Mouse (Mus musculus): ENCODE results near the gene Grik1. TPM values are rescaled to one million over a fixed set of nuclear protein-coding genes. Genes with fewer than 3 reads are reported as not detected.

Grik1 gene
- polyA plus RNA-seq (2015; fragmentation: Nextera tagmentation; extraction: Ambion mirVana): 12.1 and 13.5 TPM in 2 replicates

DNA sequence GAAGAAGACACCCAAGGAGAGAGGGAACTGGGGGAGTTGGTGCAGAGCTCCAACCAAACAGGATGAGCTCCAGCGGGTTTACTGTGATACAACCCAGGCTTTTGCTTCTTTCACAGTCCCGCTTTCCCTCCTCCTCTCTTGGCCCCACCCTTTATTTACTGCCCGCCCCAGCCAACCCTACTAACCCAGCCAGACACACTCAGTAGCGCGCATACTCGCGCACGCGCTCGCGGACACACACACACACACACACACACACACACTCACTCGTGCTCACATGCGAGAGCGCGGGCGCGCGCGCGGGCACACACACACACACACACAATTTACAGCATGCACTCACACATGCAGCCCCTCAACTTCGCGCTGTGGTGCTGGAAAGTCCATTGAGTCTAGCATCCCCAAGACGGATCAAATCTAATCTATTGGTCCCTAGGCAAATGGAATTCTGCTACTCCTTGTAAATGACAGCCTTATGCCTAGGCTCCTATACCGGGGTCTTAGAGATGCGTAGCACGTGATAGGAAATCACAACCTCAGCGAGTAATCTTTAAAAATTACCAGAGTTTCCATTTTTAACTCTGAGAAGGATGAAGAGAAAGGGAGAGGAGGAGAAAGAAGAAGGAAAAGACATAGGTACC, at the start of gene Grik1:
Gene Grik1 (minus strand): TSS at position 134 of the 641 bp plus-strand sequence.
- peak; percentile 88 for ATAC-seq (replicated peaks)
- Histone ChIP-seq H3K27me3 (peaks cover 5% of the 10 kb centered on the region; the same call in 1 of the 2 replicates), H3K36me3 (no peaks in the 10 kb centered on the region), H3K4me1 (peaks cover 19% of the 10 kb centered on the region), H3K4me2 (replicated peaks) (peak within 1 kb of the TSS; percentile 93), H3K4me3 (peak within 1 kb of the TSS; percentile 52), H3K9me3 (no peaks in the 10 kb centered on the region), H3K9ac (replicated peaks) (peak within 1 kb of the TSS; percentile 52), H3K27ac (replicated peaks) (peak within 1 kb of the TSS; percentile 1; the same call in 1 of the 2 replicates)
- under 1% methylated on average over 27 of the region's 27 CpGs for WGBS

DNA sequence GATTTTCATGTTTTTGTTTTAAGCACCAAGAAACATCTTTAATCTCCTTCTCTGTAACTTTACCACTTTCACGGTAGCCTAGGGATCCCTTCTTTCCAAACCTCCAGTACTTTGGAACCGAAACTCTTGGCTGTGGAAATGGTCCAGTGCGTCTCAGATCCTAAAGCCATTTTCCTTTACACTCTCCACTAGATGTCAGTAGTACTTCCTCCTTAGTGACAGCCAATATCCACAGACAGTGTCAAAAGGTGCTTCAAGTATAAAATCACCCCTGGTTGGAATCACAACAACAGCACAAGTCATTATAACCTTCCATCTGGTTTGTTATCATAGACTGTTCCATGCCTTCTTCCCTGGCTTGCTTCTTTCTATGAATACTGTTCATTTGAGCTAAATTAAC, 4.1 kb upstream of the Grik1 start:
- H3K27ac ChIP-seq (replicated peaks): no peak overlapping the region
- H3K4me3 ChIP-seq: no peak overlapping the region
- no peaks in the 10 kb centered on the region for H3K36me3 ChIP-seq
- H3K9me3 ChIP-seq: no peaks in the 10 kb centered on the region
- 54% methylated on average over 3 of the region's 3 CpGs for WGBS
- H3K4me2 ChIP-seq (replicated peaks): no peak overlapping the region
- no peak overlapping the region for H3K9ac ChIP-seq (replicated peaks)
- ATAC-seq (replicated peaks): no peak
- peaks cover 10% of the 10 kb centered on the region for H3K4me1 ChIP-seq
- no peaks in the 10 kb centered on the region for H3K27me3 ChIP-seq

DNA sequence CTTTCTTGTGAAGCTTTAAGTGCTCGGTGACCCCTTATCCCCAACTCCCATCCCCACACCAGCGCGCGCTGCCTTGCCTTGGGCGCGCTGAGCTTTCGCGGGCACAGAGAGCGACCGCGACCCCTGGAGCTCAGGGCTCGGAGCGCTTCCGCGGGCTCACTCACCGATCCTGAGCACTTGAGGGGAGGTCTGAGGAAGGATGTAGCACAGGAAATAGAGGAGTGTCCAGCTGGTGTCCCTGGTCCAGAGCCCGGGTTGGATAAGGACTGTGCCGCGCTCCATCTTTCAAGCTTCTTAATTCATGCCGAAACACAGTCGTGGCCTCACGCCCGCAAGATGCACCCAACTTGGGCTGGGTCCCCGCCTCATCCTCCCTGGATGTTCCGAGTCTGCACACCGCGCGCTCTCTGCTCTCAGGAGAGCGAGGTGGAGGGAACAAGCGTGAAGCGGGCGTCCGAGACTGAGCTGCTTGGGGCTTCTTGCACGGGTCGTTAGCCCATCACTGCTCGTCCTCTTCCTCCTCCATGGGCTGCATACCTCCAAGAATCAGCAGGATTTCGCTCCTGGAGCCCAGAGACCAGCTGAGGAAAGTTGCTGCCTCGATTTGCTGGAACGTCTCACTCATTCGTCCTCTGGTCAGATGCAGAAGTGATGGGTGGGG, 514 bp downstream of the Grik1 start:
- H3K4me3 ChIP-seq: peak overlapping the region; percentile 52
- peak overlapping the region; percentile 52 for H3K9ac ChIP-seq (replicated peaks)
- under 1% methylated on average over 40 of the region's 40 CpGs for whole genome bisulfite sequencing
- H3K4me1 ChIP-seq: peaks cover 19% of the 10 kb centered on the region
- ATAC-seq (replicated peaks): peak; percentile 80
- no peaks in the 10 kb centered on the region for H3K36me3 ChIP-seq
- H3K27me3 ChIP-seq: peaks cover 5% of the 10 kb centered on the region; the same call in 1 of the 2 replicates
- 0 out of 2 replicates have a peak overlapping the region, but pooled peaks have one; percentile 1 for H3K27ac ChIP-seq (replicated peaks)
- no peaks in the 10 kb centered on the region for H3K9me3 ChIP-seq
- H3K4me2 ChIP-seq (replicated peaks): peak overlapping the region; percentile 93

DNA sequence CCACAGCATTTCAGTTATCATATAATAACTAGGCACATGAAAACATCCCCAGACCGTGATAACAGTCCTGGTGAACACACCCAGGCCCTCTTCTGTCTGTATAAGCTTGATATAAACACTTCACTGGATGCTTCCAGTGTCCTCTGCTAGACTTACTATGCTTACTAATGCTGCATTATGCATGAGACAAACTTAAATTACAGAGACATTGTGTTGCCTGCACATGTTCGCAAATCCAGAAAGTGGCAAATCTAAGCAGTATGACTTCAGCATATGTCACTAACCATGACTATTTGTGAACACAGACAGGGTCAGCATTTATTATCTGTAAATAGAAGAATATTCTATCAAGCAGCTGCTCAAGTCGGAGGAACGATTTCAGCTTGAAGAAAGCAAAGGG, 31.7 kb downstream of the Grik1 start:
- Histone ChIP-seq H3K9me3 (no peaks in the 10 kb centered on the region), H3K4me2 (replicated peaks) (no peak overlapping the region), H3K9ac (replicated peaks) (no peak overlapping the region), H3K4me1 (peaks cover 12% of the 10 kb centered on the region), H3K27ac (replicated peaks) (no peak overlapping the region), H3K4me3 (no peak overlapping the region), H3K27me3 (no peaks in the 10 kb centered on the region), H3K36me3 (no peaks in the 10 kb centered on the region)
- peak; percentile 71; the same call in 1 of the 2 replicates for ATAC-seq (replicated peaks)
- 38% methylated on average over 4 of the region's 4 CpGs for WGBS

DNA sequence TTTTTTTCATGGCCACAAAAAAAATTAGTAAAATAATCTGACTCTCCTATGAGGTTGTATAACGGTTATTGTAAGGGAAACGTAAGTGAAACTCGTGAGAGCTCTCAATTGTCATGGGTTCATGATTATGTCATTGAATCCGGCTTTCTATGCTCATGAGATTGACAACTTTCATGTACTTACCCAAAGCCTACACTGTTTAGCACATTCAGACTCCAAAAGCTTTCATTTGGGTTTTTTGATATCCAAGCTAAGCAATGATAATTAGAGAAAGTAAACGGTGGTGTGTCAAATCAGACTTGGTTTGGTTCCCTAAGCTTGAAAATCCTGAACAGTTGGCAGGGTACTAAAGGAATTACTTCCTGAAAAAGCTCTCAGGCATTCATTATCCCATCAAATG, 33.0 kb downstream of the Grik1 start:
- H3K4me2 ChIP-seq (replicated peaks): no peak overlapping the region
- H3K9me3 ChIP-seq: no peaks in the 10 kb centered on the region
- no peaks in the 10 kb centered on the region for H3K27me3 ChIP-seq
- WGBS: 11% methylated on average over 5 of the region's 5 CpGs
- no peak overlapping the region for H3K9ac ChIP-seq (replicated peaks)
- peak; percentile 53 for ATAC-seq (replicated peaks)
- H3K36me3 ChIP-seq: no peaks in the 10 kb centered on the region
- H3K27ac ChIP-seq (replicated peaks): no peak overlapping the region
- no peak overlapping the region for H3K4me3 ChIP-seq
- peaks cover 12% of the 10 kb centered on the region for H3K4me1 ChIP-seq

DNA sequence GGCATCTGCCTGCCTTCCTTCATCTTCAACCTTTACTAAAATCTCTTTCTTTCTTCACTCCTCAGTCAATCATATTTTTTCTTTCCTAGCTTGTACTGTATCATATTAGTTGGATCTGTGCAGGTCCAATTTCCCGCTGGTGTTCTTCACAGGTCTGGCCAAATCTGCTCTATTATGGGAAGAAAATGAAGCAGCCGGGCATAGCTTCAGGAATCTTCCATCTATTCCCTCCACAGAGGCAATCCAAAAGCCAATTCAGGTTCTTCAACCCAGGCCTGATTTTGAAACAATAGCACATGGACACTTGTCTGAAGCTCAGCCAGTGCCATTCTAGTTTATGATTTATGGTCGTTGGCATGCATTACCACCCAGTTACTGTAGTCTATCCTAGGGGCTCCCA, 34.0 kb downstream of the Grik1 start:
- no peaks in the 10 kb centered on the region for H3K27me3 ChIP-seq
- no peak for ATAC-seq (replicated peaks)
- WGBS: 50% methylated on average over 3 of the region's 3 CpGs

DNA sequence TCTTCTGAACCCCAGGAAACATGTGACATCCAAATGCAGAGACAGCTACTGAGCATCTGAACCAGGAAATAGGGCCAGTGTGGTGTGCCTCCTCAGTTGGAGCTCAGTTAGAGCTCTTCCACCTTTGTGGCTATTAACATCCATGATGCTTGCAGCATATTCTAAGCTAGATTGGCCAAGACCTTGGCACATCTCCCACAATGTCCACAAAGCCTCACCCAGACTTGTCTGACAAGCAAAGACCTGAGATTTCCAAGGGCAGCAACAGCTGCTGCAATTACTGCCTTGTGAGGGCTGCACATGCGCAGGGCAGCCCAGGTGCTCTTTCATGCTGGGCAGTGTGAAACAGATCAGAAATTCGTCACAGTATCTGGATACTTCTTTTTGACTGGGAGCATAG, 37.4 kb downstream of the Grik1 start:
- no peak for ATAC-seq (replicated peaks)
- no peak overlapping the region for H3K9ac ChIP-seq (replicated peaks)
- H3K4me1 ChIP-seq: peaks cover 3% of the 10 kb centered on the region
- H3K4me2 ChIP-seq (replicated peaks): no peak overlapping the region
- no peak overlapping the region for H3K4me3 ChIP-seq
- 66% methylated on average over 2 of the region's 2 CpGs for WGBS
- H3K27ac ChIP-seq (replicated peaks): no peak overlapping the region
- no peaks in the 10 kb centered on the region for H3K36me3 ChIP-seq
- H3K27me3 ChIP-seq: no peaks in the 10 kb centered on the region
- no peaks in the 10 kb centered on the region for H3K9me3 ChIP-seq

More for the DNA sequence above, 34.0 kb downstream of the Grik1 start:
- H3K4me2 ChIP-seq (replicated peaks): no peak overlapping the region
- H3K9me3 ChIP-seq: no peaks in the 10 kb centered on the region
- H3K27ac ChIP-seq (replicated peaks): no peak overlapping the region
- H3K36me3 ChIP-seq: no peaks in the 10 kb centered on the region
- H3K4me3 ChIP-seq: no peak overlapping the region
- H3K9ac ChIP-seq (replicated peaks): no peak overlapping the region
- H3K4me1 ChIP-seq: peaks cover 12% of the 10 kb centered on the region

DNA sequence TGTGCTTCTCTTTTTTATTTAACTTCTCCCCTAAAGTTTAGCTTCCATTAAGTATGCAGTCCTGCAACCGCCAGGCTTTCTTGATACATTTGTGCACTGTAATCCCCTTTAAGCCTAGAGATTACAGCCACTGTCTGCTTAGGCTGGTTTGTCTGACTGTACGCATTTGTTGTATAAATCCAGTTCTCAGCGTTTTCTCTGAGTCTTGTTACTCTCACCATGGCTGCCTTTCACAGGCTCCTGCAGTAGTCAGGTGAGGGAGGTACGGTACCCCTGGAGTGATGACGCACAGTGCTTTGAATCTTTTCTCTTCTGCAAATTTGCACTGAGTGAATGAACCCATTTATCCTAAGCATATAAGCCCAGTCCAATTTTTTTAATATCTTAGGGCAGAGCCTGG, 39.0 kb downstream of the Grik1 start:
- H3K27ac ChIP-seq (replicated peaks): no peak overlapping the region
- WGBS: 75% methylated on average over 5 of the region's 5 CpGs
- no peak overlapping the region for H3K9ac ChIP-seq (replicated peaks)
- no peaks in the 10 kb centered on the region for H3K36me3 ChIP-seq
- ATAC-seq (replicated peaks): no peak
- H3K27me3 ChIP-seq: no peaks in the 10 kb centered on the region
- no peak overlapping the region for H3K4me2 ChIP-seq (replicated peaks)
- H3K4me1 ChIP-seq: no peaks in the 10 kb centered on the region
- H3K4me3 ChIP-seq: no peak overlapping the region
- no peaks in the 10 kb centered on the region for H3K9me3 ChIP-seq

DNA sequence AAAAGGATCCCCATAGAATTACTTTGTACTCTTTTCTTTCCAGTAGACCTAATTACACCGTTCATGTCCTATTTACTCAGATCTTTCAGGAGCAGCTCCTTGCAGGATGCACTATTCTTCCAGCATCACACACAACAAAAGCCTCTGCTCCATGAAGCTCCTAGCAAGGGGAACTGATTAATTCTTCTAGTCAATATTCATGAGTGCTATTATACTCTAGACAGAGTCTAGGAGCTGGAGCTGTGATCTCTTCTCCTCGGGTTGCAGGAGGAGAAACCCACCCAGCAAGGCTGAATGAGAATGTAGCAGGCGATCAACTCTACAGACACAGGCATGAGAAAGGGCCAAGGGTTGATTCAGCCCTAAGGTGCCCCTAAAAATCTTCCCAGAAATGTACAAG, 40.2 kb downstream of the Grik1 start:
- ATAC-seq (replicated peaks): no peak; the same call in 1 of the 2 replicates
- Histone ChIP-seq H3K27ac (replicated peaks) (no peak overlapping the region), H3K9me3 (no peaks in the 10 kb centered on the region), H3K4me2 (replicated peaks) (no peak overlapping the region), H3K4me1 (no peaks in the 10 kb centered on the region), H3K4me3 (no peak overlapping the region), H3K9ac (replicated peaks) (no peak overlapping the region), H3K36me3 (no peaks in the 10 kb centered on the region), H3K27me3 (no peaks in the 10 kb centered on the region)
- 15% methylated on average over 3 of the region's 3 CpGs for WGBS

DNA sequence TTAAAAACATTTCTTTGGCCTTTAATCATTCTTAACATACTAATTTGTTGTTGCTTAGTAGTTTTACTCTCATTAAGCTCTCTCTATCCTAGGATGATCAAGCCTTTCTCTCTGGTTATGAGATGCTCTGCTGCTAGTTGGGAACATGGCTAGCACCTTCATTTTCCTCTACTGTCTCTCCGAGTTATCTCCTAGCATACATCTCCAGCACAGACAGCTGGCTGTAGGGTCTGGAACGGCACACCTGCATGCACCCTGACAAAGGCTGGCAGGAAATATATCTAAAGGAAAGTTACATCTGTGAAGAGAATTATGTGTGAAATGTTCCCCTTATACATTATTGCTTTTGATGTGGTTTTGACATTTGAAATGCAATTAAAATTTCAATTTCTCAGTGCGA, 42.5 kb downstream of the Grik1 start:
- Histone ChIP-seq H3K4me1 (no peaks in the 10 kb centered on the region), H3K4me3 (no peak overlapping the region), H3K27ac (replicated peaks) (no peak overlapping the region), H3K9ac (replicated peaks) (no peak overlapping the region), H3K4me2 (replicated peaks) (no peak overlapping the region), H3K36me3 (no peaks in the 10 kb centered on the region), H3K9me3 (no peaks in the 10 kb centered on the region), H3K27me3 (no peaks in the 10 kb centered on the region)
- 92% methylated on average over 3 of the region's 3 CpGs for WGBS
- ATAC-seq (replicated peaks): no peak

DNA sequence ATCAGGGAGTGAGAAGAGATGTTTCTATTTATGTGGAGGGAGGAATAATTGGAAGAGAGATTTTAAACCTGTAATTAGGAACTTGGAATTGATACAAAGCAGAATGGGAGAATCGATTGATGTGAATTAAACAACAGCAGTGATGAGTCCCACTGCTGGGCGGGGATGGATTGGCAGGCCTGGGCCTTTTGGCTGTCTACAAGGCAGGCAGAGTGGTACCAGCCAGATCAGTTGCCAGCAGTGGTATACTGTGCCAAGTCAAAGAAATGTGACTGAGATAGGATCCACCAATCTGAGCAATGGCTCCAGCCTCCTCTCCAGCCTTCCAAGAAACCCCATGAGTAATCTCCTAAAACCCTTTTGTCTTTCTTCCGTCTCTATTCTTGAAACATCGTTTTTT, 45.4 kb downstream of the Grik1 start:
- no peak overlapping the region for H3K4me3 ChIP-seq
- WGBS: 66% methylated on average over 4 of the region's 4 CpGs
- H3K9ac ChIP-seq (replicated peaks): no peak overlapping the region
- H3K4me1 ChIP-seq: no peaks in the 10 kb centered on the region
- no peaks in the 10 kb centered on the region for H3K27me3 ChIP-seq
- H3K36me3 ChIP-seq: no peaks in the 10 kb centered on the region
- peak; percentile 93 for ATAC-seq (replicated peaks)
- no peak overlapping the region for H3K27ac ChIP-seq (replicated peaks)
- no peaks in the 10 kb centered on the region for H3K9me3 ChIP-seq
- H3K4me2 ChIP-seq (replicated peaks): no peak overlapping the region

DNA sequence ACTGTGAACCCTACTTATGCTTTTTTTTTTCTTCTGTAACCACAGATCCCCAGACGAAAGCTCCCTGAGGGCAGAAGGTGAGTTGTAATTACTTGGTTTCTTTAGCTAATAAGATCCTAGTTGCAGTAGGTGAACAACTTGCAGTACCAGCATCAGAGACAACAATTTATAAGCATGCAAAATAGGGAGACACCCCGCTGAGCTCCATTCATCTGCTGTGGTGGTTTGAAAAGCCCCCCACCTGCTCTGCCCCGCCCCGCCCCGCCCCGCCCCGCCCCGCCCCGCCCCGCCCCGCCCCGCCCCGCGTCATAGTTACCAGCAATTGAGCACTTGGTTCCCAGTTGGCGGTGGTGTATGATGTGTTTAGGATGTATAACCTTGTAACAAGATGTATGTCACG, 64.4 kb downstream of the Grik1 start:
- H3K4me3 ChIP-seq: no peak overlapping the region
- no peaks in the 10 kb centered on the region for H3K9me3 ChIP-seq
- 53% methylated on average over 16 of the region's 16 CpGs for WGBS
- H3K36me3 ChIP-seq: no peaks in the 10 kb centered on the region
- H3K9ac ChIP-seq (replicated peaks): no peak overlapping the region
- no peaks in the 10 kb centered on the region for H3K4me1 ChIP-seq
- no peak overlapping the region for H3K4me2 ChIP-seq (replicated peaks)
- no peak for ATAC-seq (replicated peaks)
- no peak overlapping the region for H3K27ac ChIP-seq (replicated peaks)
- no peaks in the 10 kb centered on the region for H3K27me3 ChIP-seq

Measured in forebrain, embryonic 15.5 days (tissue).